Mouse (Mus musculus) liver, postnatal 0 days (tissue): ENCODE results near the gene Arhgap35. TPM values are rescaled to one million over a fixed set of nuclear protein-coding genes. Genes with fewer than 3 reads are reported as not detected.

Experiments used
- ATAC-seq: fragments of 200-750 bp; cut with Nextera tagmentation; 2 replicates; pipeline ENCODE4 v1.8.0; 2017; ENCODE audit warnings: mild to moderate bottlenecking, moderate library complexity
- DNase-seq: peaks from one replicate; pipeline ENCODE4 v3.0.0-alpha.2; 2016
- H3K27ac ChIP-seq: fragments of 300-500 bp; sonication (generic); 2 replicates; pipeline ENCODE4 v1.5.1; 2014; ENCODE audit warnings: antibody characterized with exemption, moderate library complexity, mild to moderate bottlenecking, low read depth
- H3K27me3 ChIP-seq: fragments of 300-500 bp; sonication (generic); 2 replicates; pipeline ENCODE4 v1.6.1; 2014; ENCODE audit warnings: low read length, control low read depth, mixed read lengths; ENCODE audit not compliant: insufficient read depth
- H3K36me3 ChIP-seq: fragments of 300-500 bp; sonication (generic); replicated peaks from 2 replicates; pipeline ENCODE4 v1.6.1; 2014; ENCODE audit warnings: mild to moderate bottlenecking, control low read depth, low read length, moderate library complexity, mixed read lengths; ENCODE audit not compliant: insufficient read depth
- H3K4me1 ChIP-seq: fragments of 300-500 bp; sonication (generic); 2 replicates; pipeline ENCODE4 v1.6.1; 2014; ENCODE audit warnings: antibody characterized with exemption, mild to moderate bottlenecking, control low read depth; ENCODE audit not compliant: insufficient read depth
- H3K4me2 ChIP-seq: fragments of 300-500 bp; sonication (generic); 2 replicates; pipeline ENCODE4 v1.6.1; 2014; ENCODE audit warnings: low read depth, mild to moderate bottlenecking, low read length, moderate library complexity, mixed read lengths
- H3K4me3 ChIP-seq: fragments of 300-500 bp; sonication (generic); 2 replicates; pipeline ENCODE4 v1.5.1; 2014; ENCODE audit warnings: low read depth, low read length
- H3K9ac ChIP-seq: fragments of 300-500 bp; sonication (generic); replicated peaks from 2 replicates; pipeline ENCODE4 v1.6.1; 2014; ENCODE audit warnings: mild to moderate bottlenecking, moderate library complexity
- H3K9me3 ChIP-seq: fragments of 300-500 bp; sonication (generic); 2 replicates; pipeline ENCODE4 v1.6.1; 2016; ENCODE audit warnings: mild to moderate bottlenecking, control low read depth, low read length, mixed read lengths
- CTCF ChIP-seq: sonication (generic); IDR thresholded peaks from 2 replicates; pipeline ENCODE4 v1.5.1; 2016; ENCODE audit warnings: antibody characterized with exemption, low read depth
- EP300 ChIP-seq: IDR thresholded peaks from 2 replicates; pipeline ENCODE4 v1.6.1; 2016; ENCODE audit warnings: antibody characterized with exemption, low read depth, mild to moderate bottlenecking
- WGBS: fragments of 180-500 bp; shearing (Covaris S2); extraction: QIAGEN DNeasy Blood & Tissue Kit; methylation state at CpG from one replicate; pipeline ENCODE4 v1.1.7; 2014; ENCODE audit not compliant: insufficient replicate concordance; 5-methylcytosine and 5-hydroxymethylcytosine counted together
- polyA plus RNA-seq: library from polyadenylated mRNA; unstranded; fragments of >200 nt; fragmentation: Nextera tagmentation; extraction: Ambion mirVana; gene quantifications from 2 replicates; pipeline ENCODE4 v1.2.1, GENCODE M21; 2015

Gene Arhgap35
- polyA plus RNA-seq, 1 experiment from 2014 or later = 2.7 TPM

DNA sequence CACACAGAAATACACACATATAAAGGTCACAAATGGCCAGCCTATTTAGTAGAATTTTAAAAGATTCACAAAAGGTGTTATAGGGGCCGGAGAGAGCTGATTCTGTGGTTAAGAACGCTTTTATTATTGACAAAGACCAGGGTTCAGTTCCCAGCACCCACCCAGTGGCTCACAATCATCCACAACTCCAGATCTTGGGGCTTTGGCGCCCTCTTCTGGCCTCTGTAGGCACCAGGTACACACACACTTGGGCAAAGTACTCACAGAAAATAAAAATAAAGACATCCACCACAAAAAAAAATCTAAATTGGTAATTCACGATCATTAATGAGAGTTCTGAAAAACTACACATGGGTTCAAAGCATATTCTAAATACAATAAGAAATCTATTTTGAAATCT lies 17.1 kb upstream of the Arhgap35 start:
- Histone ChIP-seq H3K4me1 (no peaks in the 10 kb centered on the region), H3K9ac (no peak overlapping the region), H3K27me3 (no peaks in the 10 kb centered on the region), H3K4me2 (no peak overlapping the region), H3K27ac (no peak overlapping the region), H3K36me3 (no peaks in the 10 kb centered on the region), H3K9me3 (no peaks in the 10 kb centered on the region), H3K4me3 (no peak overlapping the region)
- ATAC-seq = no peak
- WGBS = 66% methylated on average over 4 of the region's 4 CpGs
- no peak for DNase-seq
- TF ChIP-seq EP300 (no peak), CTCF (0 out of 2 replicates have a peak, but pooled peaks have one; percentile 6)

DNA sequence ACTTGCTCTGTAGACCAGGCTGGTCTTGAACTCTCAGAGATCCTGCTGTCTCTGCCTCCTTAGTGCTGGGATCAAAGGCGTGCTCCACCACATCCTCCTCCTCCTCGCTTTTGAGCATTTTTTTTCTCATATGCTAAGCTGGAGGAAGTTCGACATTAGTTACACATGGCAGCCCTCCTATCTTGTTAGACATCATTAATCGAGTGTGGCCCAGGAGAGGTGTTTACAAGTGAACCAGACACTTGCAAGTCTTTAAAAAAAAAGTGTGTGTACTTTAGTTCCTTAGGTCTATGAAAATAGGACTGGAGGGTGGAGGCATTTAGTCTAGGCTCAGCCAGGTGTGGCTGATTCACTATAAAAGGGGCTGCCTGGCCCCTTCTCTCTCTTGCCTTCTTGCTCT lies 16.2 kb upstream of the Arhgap35 start:
- Histone ChIP-seq H3K9me3 (no peaks in the 10 kb centered on the region), H3K4me1 (no peaks in the 10 kb centered on the region), H3K9ac (no peak overlapping the region), H3K4me3 (no peak overlapping the region), H3K27me3 (no peaks in the 10 kb centered on the region), H3K27ac (no peak overlapping the region), H3K4me2 (no peak overlapping the region), H3K36me3 (no peaks in the 10 kb centered on the region)
- TF ChIP-seq CTCF (no peak), EP300 (no peak)
- WGBS = 50% methylated on average over 4 of the region's 4 CpGs
- DNase-seq (no peak), ATAC-seq (no peak)

DNA sequence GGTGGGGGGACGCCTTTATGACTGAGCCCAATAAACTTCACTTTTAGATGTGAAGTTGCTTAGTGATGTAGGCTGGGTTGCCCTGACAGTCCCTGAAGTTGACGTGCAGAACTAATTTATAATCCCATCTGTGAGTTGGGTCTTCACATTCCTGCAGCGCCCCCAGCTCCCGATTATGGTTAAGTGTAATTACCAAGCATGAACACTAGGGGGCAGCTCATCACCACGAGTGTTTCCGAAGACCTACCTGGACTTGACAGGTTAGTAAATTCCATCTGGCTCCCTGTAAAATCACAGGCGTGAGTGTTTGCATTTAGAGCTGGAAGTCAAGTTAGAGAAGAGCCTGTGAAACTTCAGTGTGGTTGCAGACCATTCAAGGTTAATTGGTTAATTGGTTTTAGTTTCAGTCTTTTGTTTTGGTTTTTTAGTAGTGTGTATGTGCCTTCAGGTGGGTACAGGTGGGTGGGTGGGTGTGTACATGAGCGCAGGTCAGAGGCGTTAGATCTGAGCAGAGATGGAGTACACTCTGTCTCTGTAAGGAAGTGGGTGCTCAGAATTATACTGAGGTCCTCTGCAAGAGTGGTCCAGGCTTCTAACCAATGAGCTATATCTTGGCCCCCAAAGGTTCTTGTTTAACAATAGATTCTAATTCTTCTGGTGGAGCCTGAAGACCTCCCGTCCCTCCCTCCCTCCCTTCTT lies 15.0 kb upstream of the Arhgap35 start:
- 15% methylated on average over 10 of the region's 10 CpGs for WGBS
- peak; percentile 89 for TF ChIP-seq CTCF
- TF ChIP-seq EP300 = no peak
- Histone ChIP-seq H3K36me3 (no peaks in the 10 kb centered on the region), H3K9me3 (no peaks in the 10 kb centered on the region), H3K27ac (no peak overlapping the region), H3K4me2 (peak overlapping the region; percentile 13; the same call in 1 of the 2 replicates), H3K27me3 (no peaks in the 10 kb centered on the region), H3K4me1 (no peaks in the 10 kb centered on the region), H3K9ac (no peak overlapping the region), H3K4me3 (no peak overlapping the region)
- no peak for ATAC-seq
- DNase-seq = peak; percentile 58

DNA sequence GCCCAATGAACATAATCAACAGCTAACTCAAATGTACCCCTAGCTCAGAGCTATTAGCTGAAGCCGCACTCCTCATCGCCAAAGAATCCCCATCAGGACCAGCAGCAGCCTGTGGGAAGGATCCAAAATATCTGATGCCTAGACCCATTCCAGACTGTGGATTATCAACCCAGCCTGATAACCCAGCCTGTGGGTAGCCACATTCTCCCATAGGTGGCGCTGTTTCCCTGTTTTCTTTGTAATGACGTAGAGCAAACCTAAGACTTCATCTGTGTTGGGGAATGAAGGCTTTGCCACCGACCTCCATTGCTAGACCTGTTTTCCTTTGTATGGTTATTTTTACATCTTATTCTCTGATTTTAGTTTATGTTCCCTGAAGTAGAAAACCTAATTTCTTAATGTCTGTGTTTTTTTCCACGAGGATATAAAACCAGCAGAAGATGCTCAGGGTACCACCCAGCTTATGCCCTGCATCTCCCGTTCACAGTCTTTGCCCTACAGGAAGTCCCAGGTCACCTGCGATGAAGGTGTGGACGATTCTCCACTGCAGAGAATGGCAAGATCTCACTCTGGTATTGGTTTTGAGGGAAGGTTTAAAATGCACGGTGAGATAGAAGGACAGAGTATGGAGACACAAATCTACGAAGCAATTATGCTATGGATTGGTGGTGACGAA lies 13.4 kb upstream of the Arhgap35 start:
- Histone ChIP-seq H3K4me2 (no peak overlapping the region), H3K27me3 (no peaks in the 10 kb centered on the region), H3K4me3 (no peak overlapping the region), H3K36me3 (no peaks in the 10 kb centered on the region), H3K4me1 (no peaks in the 10 kb centered on the region; the same call in 1 of the 2 replicates), H3K9me3 (no peaks in the 10 kb centered on the region), H3K27ac (no peak overlapping the region), H3K9ac (no peak overlapping the region)
- ATAC-seq (no peak), DNase-seq (peak; percentile 66)
- TF ChIP-seq CTCF (peak; percentile 92), EP300 (no peak)
- WGBS = 32% methylated on average over 12 of the region's 12 CpGs

DNA sequence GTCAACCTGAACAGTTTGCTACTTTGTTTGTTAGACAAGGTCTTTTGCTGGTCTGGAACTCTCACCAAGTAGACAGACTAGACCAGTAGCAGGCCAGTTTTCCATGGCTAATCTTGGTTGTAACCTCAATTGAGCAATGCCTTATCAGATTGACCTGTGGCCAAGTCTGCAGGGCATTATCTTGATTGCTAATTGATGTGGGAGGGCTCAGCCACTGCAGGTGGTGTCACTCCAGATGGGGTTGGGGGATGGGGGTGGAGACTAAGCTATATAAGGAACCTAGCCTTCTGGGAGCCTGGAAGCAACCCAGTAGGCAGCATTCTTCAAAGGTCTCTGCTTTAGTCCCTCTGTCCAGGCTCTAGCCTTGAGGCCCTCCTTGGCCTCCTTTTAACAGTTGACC lies 8.9 kb upstream of the Arhgap35 start:
- no peaks in the 10 kb centered on the region for H3K36me3 ChIP-seq
- DNase-seq = no peak
- H3K4me1 ChIP-seq = peaks cover 1% of the 10 kb centered on the region
- ATAC-seq = no peak
- no peaks in the 10 kb centered on the region for H3K27me3 ChIP-seq
- no peak overlapping the region for H3K27ac ChIP-seq
- TF ChIP-seq EP300 = no peak
- TF ChIP-seq CTCF = no peak
- H3K9me3 ChIP-seq = no peaks in the 10 kb centered on the region
- no peak overlapping the region for H3K4me2 ChIP-seq
- no peak overlapping the region for H3K4me3 ChIP-seq
- H3K9ac ChIP-seq = no peak overlapping the region

DNA sequence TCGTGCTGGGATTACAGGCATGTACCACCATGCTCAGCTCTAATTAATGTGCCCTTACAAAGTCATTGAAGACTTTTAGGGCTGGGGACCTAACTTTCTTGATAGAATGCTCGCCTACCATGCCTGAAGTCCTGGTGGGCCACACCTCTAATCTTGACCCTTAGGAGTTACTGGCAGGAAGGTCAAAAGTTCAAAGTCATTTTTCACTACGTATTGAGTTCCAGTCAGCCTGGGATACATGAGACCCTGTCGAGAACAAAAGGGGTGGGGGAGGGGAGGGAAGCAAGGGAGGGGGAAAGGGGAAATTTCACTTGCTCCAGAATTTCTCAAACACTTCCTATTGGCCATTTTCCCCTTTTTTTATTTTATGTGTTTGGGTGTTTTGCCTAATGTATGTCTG lies 8.3 kb upstream of the Arhgap35 start:
- 39% methylated on average over 4 of the region's 4 CpGs for WGBS
- Histone ChIP-seq H3K4me3 (no peak overlapping the region), H3K36me3 (no peaks in the 10 kb centered on the region), H3K9ac (no peak overlapping the region), H3K27ac (no peak overlapping the region), H3K27me3 (no peaks in the 10 kb centered on the region), H3K4me1 (peaks cover 7% of the 10 kb centered on the region), H3K9me3 (no peaks in the 10 kb centered on the region), H3K4me2 (no peak overlapping the region)
- ATAC-seq (no peak), DNase-seq (no peak)
- TF ChIP-seq CTCF (no peak), EP300 (no peak)
